Mouse (Mus musculus) ES-Bruce4 (cell line): Measurements from ENCODE around the gene Gabra4. TPM values are rescaled to one million over a fixed set of nuclear protein-coding genes. Genes with fewer than 3 reads are reported as not detected.

Experiments used
- H3K27ac ChIP-seq: 2 replicates; pipeline ENCODE4 v1.5.1; 2012; ENCODE audit warnings: low read length, inconsistent platforms; ENCODE audit not compliant: insufficient read depth
- H3K27me3 ChIP-seq: 2 replicates; pipeline ENCODE4 v1.6.1; 2012; ENCODE audit warnings: mild to moderate bottlenecking, low read length, inconsistent platforms; ENCODE audit not compliant: control insufficient read depth, poor library complexity, insufficient read depth, severe bottlenecking
- H3K36me3 ChIP-seq: 2 replicates; pipeline ENCODE4 v1.6.1; 2012; ENCODE audit warnings: inconsistent platforms, mild to moderate bottlenecking, low read length, moderate library complexity; ENCODE audit not compliant: control insufficient read depth, poor library complexity, insufficient read depth, severe bottlenecking
- H3K4me1 ChIP-seq: one replicate; pipeline ENCODE4 v1.8.1; 2011; ENCODE audit warnings: low read length; ENCODE audit not compliant: control insufficient read depth, insufficient read depth
- H3K4me3 ChIP-seq: 2 replicates; pipeline ENCODE4 v1.5.1; 2011; ENCODE audit warnings: low read depth, mild to moderate bottlenecking, low read length
- H3K9ac ChIP-seq: 2 replicates; pipeline ENCODE4 v1.6.1; 2012; ENCODE audit warnings: low read depth, mild to moderate bottlenecking, inconsistent platforms; ENCODE audit not compliant: poor library complexity, severe bottlenecking
- H3K9me3 ChIP-seq: replicated peaks from 2 replicates; pipeline ENCODE4 v1.6.1; 2012; ENCODE audit warnings: mild to moderate bottlenecking, low read length, inconsistent platforms; ENCODE audit not compliant: control insufficient read depth, poor library complexity, insufficient read depth, severe bottlenecking
- CTCF ChIP-seq: IDR thresholded peaks from one replicate; pipeline ENCODE4 v1.8.1; 2011; ENCODE audit warnings: low read depth, low read length
- EP300 ChIP-seq: IDR thresholded peaks from 2 replicates; pipeline ENCODE4 v1.6.1; 2011; ENCODE audit warnings: low read depth, low read length; ENCODE audit not compliant: insufficient read depth
- POLR2A ChIP-seq: IDR thresholded peaks from one replicate; pipeline ENCODE4 v1.8.1; 2011; ENCODE audit warnings: low read length; ENCODE audit not compliant: insufficient read depth
- polyA plus RNA-seq: library from polyadenylated mRNA; stranded (reverse); fragments of >200 nt; gene quantifications from 2 replicates; pipeline ENCODE4 v1.2.4, GENCODE M21; 2011; ENCODE audit warnings: low read depth; ENCODE audit not compliant: missing spikeins, insufficient read depth, insufficient read length

Gene Gabra4
- polyA plus RNA-seq = 0.50 TPM in 1 of 2 replicates, not detected in the other

- no peak for TF ChIP-seq POLR2A
- TF ChIP-seq EP300 = no peak
- TF ChIP-seq CTCF = no peak
- H3K36me3 ChIP-seq = no peaks in the 10 kb centered on the region
- no peaks in the 10 kb centered on the region for H3K4me1 ChIP-seq
- H3K4me3 ChIP-seq = peak within 1 kb of the TSS; percentile 70
- no peaks in the 10 kb centered on the region for H3K9me3 ChIP-seq
- peaks cover 8% of the 10 kb centered on the region for H3K27me3 ChIP-seq
- H3K9ac ChIP-seq = peak within 1 kb of the TSS; percentile 18
- no peak within 1 kb of the TSS for H3K27ac ChIP-seq
Observed at GRCm38 (mm10) chr5:71658115-71658497, at the start of gene Gabra4. TSS of gene Gabra4 (minus strand) at chr5:71658308.

GRCm38 (mm10) chr5:71701273-71701614, 43.1 kb upstream of the Gabra4 start:
- TF ChIP-seq POLR2A (no peak), CTCF (no peak), EP300 (no peak)
- peak overlapping the region; percentile 71 for H3K4me3 ChIP-seq
- H3K27ac ChIP-seq = no peak overlapping the region
- no peaks in the 10 kb centered on the region for H3K9me3 ChIP-seq
- peaks cover 3% of the 10 kb centered on the region; the same call in 1 of the 2 replicates for H3K27me3 ChIP-seq
- peak overlapping the region; percentile 49 for H3K9ac ChIP-seq
- H3K36me3 ChIP-seq = no peaks in the 10 kb centered on the region
- H3K4me1 ChIP-seq = no peaks in the 10 kb centered on the region

GRCm38 (mm10) chr5:71700468-71701272, 42.6 kb upstream of the Gabra4 start:
- peak; percentile 32 for TF ChIP-seq CTCF
- TF ChIP-seq EP300 = no peak
- no peak for TF ChIP-seq POLR2A
- Histone ChIP-seq H3K9ac (peak overlapping the region; percentile 49), H3K36me3 (no peaks in the 10 kb centered on the region), H3K4me1 (no peaks in the 10 kb centered on the region), H3K9me3 (no peaks in the 10 kb centered on the region), H3K4me3 (peak overlapping the region; percentile 71), H3K27ac (no peak overlapping the region), H3K27me3 (peaks cover 3% of the 10 kb centered on the region; the same call in 1 of the 2 replicates)

- H3K9ac ChIP-seq = no peak overlapping the region
- TF ChIP-seq EP300 = no peak
- no peak for TF ChIP-seq POLR2A
- TF ChIP-seq CTCF = no peak
- peaks cover 3% of the 10 kb centered on the region; the same call in 1 of the 2 replicates for H3K27me3 ChIP-seq
- no peak overlapping the region for H3K27ac ChIP-seq
- no peaks in the 10 kb centered on the region for H3K9me3 ChIP-seq
- H3K4me3 ChIP-seq = no peak overlapping the region
- no peaks in the 10 kb centered on the region for H3K4me1 ChIP-seq
- no peaks in the 10 kb centered on the region for H3K36me3 ChIP-seq
Observed at GRCm38 (mm10) chr5:71699696-71700467, 41.8 kb upstream of the Gabra4 start.

GRCm38 (mm10) chr5:71665593-71665992, 7.5 kb upstream of the Gabra4 start:
- no peak for TF ChIP-seq POLR2A
- TF ChIP-seq EP300 = no peak
- TF ChIP-seq CTCF = no peak
- H3K4me1 ChIP-seq = no peaks in the 10 kb centered on the region
- no peaks in the 10 kb centered on the region for H3K9me3 ChIP-seq
- no peaks in the 10 kb centered on the region for H3K27me3 ChIP-seq
- H3K36me3 ChIP-seq = no peaks in the 10 kb centered on the region
- H3K4me3 ChIP-seq = no peak overlapping the region
- H3K27ac ChIP-seq = no peak overlapping the region
- H3K9ac ChIP-seq = no peak overlapping the region
